Mouse (Mus musculus) gastrocnemius, postnatal 36 days (tissue): ENCODE results near the gene Eif2ak3. TPM values are rescaled to one million over a fixed set of nuclear protein-coding genes. Genes with fewer than 3 reads are reported as not detected.

Source experiments
- DNase-seq, 2 experiments: peaks; one replicate each; pipeline ENCODE4 v3.0.0; 2022
- intact Hi-C: fragments of 180-260 bp; cut with DNase I; formaldehyde crosslinking; loops from one replicate; pipeline ENCODE4 v1.15.1; 2025
- total RNA-seq, 2 experiments: library from RNA; stranded (reverse); gene quantifications; 2 replicates each; pipeline ENCODE4 v1.2.3; 2021

Gene Eif2ak3
- total RNA-seq, 2 experiments from 2014 or later: 3.8 to 4.0 TPM

DNA sequence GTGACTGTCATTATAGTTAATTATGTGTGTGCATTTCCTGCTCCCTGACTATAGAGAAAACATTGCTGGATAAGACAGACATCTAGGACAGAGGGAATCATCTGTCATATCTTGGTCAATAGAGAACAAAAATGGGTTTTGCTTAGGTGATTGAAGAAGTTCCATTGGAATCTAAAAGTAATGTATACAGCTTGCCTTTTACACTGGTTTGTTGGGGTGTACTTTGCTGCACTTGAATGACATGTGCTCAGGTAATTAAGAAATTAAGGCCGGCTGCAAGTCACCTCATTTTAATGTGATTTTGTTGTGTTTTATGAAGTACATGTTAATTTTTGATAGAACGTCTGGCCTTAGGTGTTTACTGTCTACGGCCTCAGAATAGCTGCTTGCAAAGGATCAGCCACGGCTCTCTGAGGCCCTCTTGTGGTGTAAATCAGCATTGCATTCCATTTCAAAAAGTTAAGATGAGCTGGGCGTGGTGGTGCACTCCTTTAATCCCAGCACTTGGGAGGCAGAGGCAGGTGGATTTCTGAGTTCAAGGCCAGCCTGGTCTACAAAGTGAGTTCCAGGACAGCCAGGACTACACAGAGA lies 36.5 kb downstream of the Eif2ak3 start:
- intact Hi-C loops: loop anchor here (1.0 kb wide), 1 partner anchor 70 kb away; no protein-coding TSS in a partner anchor
- DNase-seq: peak; percentile 39 to 51

DNA sequence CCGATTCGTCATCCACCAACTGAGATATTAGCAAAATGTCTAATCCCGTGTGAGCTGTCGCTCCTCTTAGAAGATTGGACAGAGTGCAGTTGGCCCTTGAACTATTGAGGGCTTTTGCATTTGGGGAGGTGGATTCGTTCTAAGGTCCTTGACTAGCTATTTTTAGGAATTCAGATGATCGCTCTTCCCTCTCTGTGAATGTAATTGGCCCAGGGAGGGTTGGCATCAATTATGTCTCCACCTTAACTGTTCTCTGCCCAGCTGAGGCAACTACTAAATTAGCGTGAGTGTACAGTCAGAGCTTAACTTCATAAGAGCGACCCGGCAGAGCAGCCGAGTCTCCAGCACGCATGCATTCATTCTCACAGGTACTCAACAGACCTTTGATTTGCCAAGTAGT lies 43.7 kb downstream of the Eif2ak3 start:
- intact Hi-C loops: no loop called here
- no peak for DNase-seq

DNA sequence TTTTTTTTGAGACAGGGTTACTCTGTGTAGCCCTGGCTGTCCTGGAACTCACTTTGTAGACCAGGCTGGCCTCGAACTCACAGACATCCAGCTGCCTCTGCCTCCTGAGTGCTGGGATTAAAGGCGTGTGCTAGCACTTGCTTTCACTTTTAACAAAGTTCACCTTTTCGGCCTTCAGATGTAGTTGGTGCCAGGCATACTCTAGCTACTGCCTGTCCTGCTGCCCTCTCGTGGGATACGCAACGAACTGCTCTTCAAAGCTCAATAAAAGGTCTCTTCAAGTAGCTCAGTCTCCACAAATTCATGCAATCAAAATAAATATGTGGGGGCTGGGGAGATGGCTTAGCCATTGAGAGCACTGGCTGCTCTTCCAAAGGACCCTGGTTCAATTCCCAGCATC lies 53.9 kb downstream of the Eif2ak3 start:
- intact Hi-C loops: no loop called here
- no peak for DNase-seq

DNA sequence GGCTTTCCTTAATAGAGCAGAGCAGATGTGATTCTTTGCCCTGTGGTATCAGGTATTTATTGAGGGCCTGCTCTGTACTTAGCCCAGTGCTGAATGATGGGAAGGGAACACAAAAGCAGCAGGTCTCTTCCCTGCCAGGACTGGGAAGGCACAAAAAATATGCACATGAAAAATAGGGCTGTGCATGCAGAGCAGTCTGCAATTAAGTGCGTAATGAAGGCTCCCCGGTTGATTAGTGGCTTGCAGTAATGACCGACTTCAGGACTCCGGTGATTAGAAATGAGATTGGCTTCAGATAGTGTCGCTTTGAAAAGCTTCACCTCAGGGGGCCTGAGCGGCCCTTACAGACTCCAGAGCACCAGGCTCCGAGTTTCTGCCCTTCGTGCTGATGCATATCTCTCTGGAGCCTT lies 55.3 kb downstream of the Eif2ak3 start:
- no peak for DNase-seq
- intact Hi-C loops: no loop called here

DNA sequence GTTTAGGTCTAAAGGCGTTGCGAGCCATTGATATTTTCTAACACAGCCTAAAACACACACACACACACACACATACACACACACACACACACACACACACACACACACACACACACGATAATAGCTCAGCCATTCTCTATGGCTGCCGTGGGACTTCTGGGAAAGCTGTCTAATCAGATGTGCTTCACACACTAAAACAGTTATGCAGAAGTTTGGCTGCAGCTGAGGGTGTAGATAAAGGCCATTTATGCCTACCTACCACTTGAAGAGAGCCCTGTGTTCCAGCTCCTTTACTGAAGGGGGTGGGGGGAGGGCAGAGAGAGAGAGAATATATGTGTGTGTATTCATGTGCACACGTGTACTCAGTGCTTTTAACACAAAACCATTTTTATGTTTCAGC lies 59.4 kb downstream of the Eif2ak3 start:
- no peak for DNase-seq
- intact Hi-C loops: no loop called here

DNA sequence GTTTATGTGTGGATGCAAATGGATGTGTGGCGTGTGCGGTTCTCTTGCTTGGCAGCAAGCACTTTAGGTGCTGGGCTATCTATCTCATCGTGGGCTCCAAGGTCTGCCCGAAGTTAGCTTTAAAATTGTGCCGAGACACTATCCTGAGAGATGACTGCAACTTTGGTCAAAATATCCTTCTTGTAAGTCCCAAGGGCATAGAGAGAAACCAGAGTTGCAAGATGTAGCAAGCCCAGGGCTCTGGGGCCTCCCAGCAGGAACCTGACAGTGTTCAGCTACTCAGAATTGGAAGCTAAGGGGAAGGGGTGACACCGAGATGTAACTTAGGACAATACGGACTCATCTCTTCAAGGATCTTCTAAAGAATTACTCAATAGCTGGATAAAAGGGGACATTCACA lies 65.3 kb downstream of the Eif2ak3 start:
- intact Hi-C loops: no loop called here
- DNase-seq: no peak

DNA sequence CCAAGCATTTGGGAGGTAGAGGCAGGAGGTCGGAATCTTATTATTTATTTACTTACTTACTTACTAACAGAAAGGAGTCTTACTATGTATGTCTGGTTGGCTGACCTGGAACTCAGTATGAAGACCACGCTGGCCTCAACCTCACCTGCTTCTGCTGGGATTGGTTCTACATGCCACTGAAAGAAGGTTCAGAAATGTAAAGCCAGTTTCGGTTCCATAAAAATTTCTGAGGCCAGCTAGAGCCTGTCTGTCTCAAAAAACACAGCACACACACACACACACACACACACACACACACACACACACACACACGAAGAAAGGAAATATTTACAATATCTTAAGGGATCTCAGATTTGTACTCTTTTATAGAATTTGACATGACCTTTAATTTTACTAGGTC lies 66.0 kb downstream of the Eif2ak3 start:
- no peak for DNase-seq
- intact Hi-C loops: no loop called here

DNA sequence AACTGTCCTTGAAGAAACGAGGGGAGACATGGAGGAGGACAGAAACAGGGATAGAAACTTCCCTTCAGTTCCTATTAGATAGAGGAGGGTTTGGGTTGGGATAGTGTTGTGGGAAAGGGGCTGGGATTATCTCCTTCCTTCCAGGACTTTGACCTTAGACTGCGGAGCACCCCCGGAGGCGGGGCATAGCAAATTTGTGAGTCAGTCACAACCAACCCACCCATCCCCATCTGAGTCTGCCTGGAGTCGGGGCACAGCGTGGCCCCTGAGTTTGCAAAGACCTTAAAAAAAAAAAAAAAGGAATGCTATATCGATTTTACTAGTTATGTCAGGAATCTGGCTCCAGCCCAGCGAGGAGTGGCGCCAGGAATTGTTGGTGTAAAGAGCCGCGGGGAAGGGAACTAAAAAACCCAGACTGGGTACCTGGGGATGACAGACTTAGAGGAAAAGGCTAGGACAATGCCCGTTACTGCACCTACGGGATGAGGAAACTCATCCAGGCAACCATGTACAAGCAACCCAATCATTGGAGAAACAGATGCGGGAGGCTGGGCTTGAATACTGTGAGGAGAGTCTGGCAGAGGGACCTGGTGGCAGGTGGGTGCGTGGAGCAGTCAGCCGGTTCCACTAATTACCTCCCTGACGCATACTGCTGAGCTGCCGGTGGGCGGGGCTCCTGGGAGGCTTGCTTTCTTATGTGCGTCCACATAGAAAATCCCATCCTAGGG lies 67.5 kb downstream of the Eif2ak3 start:
- intact Hi-C loops: no loop called here
- no peak for DNase-seq

DNA sequence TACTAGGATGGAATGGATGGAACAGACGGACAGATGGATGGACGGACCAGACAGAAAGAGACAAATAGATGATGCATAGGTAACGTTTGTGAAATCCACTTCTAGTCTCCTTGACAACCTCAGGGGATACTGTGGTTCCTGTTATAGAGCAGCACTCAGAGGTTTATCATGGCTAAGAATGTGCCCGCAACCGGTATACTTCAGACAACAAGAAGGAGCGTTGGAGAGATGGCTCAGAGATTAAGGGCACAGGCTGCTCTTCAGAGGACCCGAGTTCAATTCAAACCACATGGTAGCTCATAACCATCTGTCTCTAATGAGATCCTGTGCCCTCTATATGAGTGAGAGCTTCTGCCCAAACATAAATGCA lies 68.1 kb downstream of the Eif2ak3 start:
- no peak for DNase-seq

DNA sequence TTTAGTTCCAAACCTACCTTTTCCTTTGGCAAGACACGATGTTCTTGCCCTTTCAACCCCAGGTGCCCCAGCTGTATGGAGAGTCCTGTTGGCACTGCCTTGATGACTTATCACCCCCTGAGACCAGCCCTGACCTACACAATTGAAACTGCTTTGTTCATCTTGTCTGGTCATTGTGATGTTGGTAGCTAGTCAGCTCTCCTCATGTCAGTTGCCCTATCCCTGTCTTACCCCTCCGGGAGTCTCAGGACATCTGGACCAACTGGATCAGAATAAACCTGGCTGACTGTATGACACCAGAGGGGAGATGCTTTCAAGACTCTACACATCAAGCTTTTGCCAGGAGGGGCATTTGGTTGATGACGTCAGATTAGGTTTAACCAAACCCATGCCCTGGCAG lies 74.5 kb downstream of the Eif2ak3 start, which contains the start of gene Tex37:
Gene Tex37 (minus strand): TSS at position 101 of the 400 bp plus-strand sequence.
- no peak for DNase-seq

More for the DNA sequence above, 68.1 kb downstream of the Eif2ak3 start:
- intact Hi-C loops: no loop called here

DNA sequence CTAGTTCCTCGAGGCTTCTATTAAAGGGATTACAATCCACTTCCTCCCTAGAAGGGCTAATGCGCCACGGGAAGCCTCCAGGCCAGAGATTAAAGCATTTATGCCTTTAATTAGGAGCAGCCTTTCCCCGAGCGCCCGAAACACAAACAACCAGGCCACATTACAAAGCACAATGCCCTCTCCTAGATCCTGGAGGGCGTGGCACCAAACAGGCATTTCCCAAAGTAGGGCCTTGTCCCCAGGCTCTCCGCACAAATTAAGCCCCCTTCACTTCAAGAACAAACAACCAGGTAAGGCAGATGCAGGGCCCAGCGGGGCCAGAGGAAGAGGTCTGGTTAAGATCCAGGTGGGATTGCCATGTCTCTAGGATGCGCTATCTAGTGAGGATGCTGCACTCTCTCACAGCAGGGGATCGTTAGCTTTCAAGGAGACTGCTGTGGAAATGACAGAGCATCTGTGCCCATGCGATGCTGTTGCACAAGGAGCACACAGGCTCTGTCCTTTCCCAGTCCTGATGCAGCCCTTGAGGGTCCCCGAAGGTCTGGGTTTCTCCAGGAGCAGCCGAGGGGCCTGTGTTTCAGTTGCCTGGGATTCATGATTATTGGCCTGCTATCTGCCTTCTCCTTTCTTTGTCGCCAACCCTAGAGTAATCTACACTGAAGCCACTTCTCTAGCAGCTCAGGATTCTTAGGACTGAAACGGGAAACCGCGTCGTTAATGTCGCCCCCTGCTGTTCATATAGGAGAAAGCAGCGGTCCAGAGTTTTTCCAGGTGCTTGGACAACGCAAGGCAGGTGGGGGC lies 77.2 kb downstream of the Eif2ak3 start:
- DNase-seq: no peak
- intact Hi-C loops: loop anchor here (2.0 kb wide), 1 partner anchor 113 kb away; no protein-coding TSS in a partner anchor

More for the DNA sequence above, 74.5 kb downstream of the Eif2ak3 start, which contains the start of gene Tex37:
- intact Hi-C loops: no loop called here

DNA sequence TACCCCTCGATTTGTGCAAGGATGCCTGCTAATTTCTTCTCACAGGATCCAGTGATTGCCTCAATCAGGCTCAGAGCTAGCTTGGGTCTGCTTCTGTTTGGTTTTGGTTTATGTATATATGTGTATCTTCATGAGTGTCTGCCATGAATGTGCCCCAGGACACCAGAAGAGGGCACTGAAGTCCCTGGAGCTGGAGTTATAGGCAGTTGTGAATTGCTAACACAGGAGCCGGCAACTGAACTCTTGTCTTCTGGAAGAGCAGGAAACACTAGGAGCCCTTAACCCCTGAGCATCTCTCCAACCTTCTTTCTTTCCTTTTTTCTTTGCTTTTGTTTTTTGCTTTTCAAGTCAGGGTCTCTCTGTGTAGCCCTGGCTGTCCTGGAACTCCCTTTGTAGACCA lies 87.5 kb downstream of the Eif2ak3 start:
- intact Hi-C loops: no loop called here
- no peak for DNase-seq

DNA sequence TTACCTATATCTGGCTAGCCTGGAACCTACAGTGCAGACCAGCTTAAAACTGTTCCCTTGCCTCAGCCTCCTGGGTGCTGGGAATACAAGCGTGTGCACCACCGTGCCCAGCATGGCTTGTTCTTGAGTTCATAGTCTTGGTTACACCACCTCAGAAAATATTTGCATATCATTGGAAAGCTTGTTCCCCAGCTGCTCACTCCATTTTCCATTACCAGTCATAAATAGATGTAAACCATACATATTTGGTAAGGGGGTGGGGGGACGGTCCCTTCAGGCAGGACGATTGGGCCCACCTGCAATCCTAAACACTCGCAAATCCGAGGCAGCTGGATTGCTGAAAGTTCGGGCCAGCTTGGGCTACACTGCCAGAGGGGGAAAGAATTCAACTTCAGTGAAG lies 109.0 kb downstream of the Eif2ak3 start:
- intact Hi-C loops: loop anchor here (10.0 kb wide), 1 partner anchor 172 kb away; no protein-coding TSS in a partner anchor
- DNase-seq: no peak

DNA sequence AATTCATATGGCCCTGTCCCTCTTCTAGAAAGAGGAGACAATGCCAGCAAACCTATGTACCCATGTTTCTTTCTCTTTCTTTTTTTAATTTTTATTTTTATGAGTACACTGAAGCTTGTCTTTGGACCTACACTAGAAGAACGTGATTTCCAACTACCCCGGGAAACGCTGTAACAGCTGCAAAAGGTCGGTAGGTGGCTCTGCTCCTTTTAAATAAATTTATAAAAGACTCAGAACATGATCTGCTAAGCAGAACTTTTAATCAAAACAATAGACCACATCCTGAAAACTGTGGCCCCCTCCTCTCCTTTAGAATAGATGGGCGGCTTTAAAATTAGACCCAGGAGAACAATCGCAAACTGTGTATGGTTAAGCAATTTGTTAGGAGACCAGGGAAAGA lies 109.7 kb downstream of the Eif2ak3 start:
- intact Hi-C loops: loop anchor here (10.0 kb wide), 1 partner anchor 171 kb away; no protein-coding TSS in a partner anchor
- DNase-seq: no peak

Other genes with a start within 250 kb of the Eif2ak3 start
- gene Rpia, start 52.3 kb upstream of the Eif2ak3 start, total RNA-seq: 10 to 100 TPM; 12.1 to 16.3 TPM
- not detected for gene Tex37, start 74.4 kb downstream of the Eif2ak3 start, total RNA-seq
- not detected for gene Foxi3, start 112.0 kb downstream of the Eif2ak3 start, total RNA-seq